Mouse (Mus musculus): ENCODE data around the gene Upf2.

GRCm38 (mm10) chr2:5922823-5923222 lies 28.4 kb upstream of the Upf2 start:
- TF ChIP-seq CTCF (IDR thresholded peaks at IDR 0.05; ENCODE audit: low read depth) = no peak
- TF ChIP-seq EP300 (optimal IDR thresholded peaks at IDR 0.05) = no peak

All from stomach, postnatal 0 days (tissue).